Comparison of ENCODE assay signal across 21 mouse cellular contexts in the genomic region with DNA sequence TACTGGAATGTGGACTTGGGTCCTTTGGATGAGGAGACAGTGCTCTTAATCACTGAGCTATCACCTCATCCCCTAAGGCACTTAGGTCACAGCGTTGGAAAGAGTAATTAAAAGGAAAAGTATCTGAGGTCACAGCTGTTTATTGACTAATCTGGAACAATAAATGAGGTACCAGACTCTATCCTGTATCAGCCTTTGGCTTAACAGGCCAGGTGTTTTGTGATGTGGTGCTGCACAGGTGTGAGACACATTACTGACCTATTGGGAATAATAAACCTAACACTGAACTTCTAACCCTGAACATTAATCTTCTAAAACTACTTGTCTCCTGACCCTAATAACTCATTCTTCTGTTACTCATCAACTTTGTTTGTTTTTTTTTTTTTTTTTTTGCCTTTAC. TPM values are rescaled to one million over a fixed set of nuclear protein-coding genes. Genes with fewer than 3 reads are reported as not detected.
DNase-seq lines count a peak whose midpoint lies in the region; ATAC-seq and TF ChIP-seq lines count a peak whose summit lies in the region.
"Had no signal": no experiment of that assay in that cellular context is flagged by ENCODE, and none has a peak within 500 bp of the region (broad histone marks: within the 10 kb centered on the region; RNA-seq: fewer than 3 reads in every experiment).

No protein-coding gene starts in this region.

- no peaks in the 10 kb centered on the region for H3K27me3 ChIP-seq in intestine, postnatal 0 days (replicated peaks; ENCODE audit: control insufficient read depth, insufficient read depth, low read length)
- no peaks in the 10 kb centered on the region for H3K27me3 ChIP-seq in intestine, embryonic 16.5 days (replicated peaks; ENCODE audit: control insufficient read depth, insufficient read depth, low read length)
- H3K27me3 ChIP-seq: embryonic facial prominence, embryonic 13.5 days; embryonic facial prominence, embryonic 15.5 days; forebrain, embryonic 12.5 days had no signal

- WGBS in intestine, postnatal 0 days = 24% methylated on average over 1 of the region's 1 CpGs
- WGBS in intestine, embryonic 16.5 days = 29% methylated on average over 1 of the region's 1 CpGs

- H3K9ac ChIP-seq in intestine, postnatal 0 days (ENCODE audit: low read depth, low read length) = no peak overlapping the region
- no peak overlapping the region for H3K9ac ChIP-seq in intestine, embryonic 16.5 days (ENCODE audit: low read depth, low read length)
- H3K9ac ChIP-seq: embryonic facial prominence, embryonic 13.5 days; embryonic facial prominence, embryonic 15.5 days; forebrain, embryonic 12.5 days had no signal

- H3K4me3 ChIP-seq in intestine, postnatal 0 days (ENCODE audit: low read depth, low read length) = no peak overlapping the region
- H3K4me3 ChIP-seq in intestine, embryonic 16.5 days (ENCODE audit: low read length) = no peak overlapping the region
- H3K4me3 ChIP-seq: embryonic facial prominence, embryonic 13.5 days; embryonic facial prominence, embryonic 15.5 days; erythroblast, embryonic 14.5 days; forebrain, embryonic 10.5 days; forebrain, embryonic 12.5 days had no signal

- H3K9me3 ChIP-seq in intestine, postnatal 0 days (ENCODE audit: control insufficient read depth) = no peaks in the 10 kb centered on the region
- H3K9me3 ChIP-seq in intestine, embryonic 16.5 days (ENCODE audit: control insufficient read depth, low read length) = no peaks in the 10 kb centered on the region
- H3K9me3 ChIP-seq: embryonic facial prominence, embryonic 13.5 days; embryonic facial prominence, embryonic 15.5 days; forebrain, embryonic 10.5 days; forebrain, embryonic 12.5 days had no signal

- no peak for TF ChIP-seq CTCF in intestine, postnatal 0 days (IDR thresholded peaks at IDR 0.05; ENCODE audit: low read depth)

- H3K27ac ChIP-seq in intestine, postnatal 0 days (ENCODE audit: low read depth, low read length) = no peak overlapping the region
- no peak overlapping the region for H3K27ac ChIP-seq in intestine, embryonic 16.5 days (ENCODE audit: low read length)
- H3K27ac ChIP-seq: embryonic facial prominence, embryonic 13.5 days; embryonic facial prominence, embryonic 15.5 days; forebrain, embryonic 10.5 days; forebrain, embryonic 12.5 days had no signal

- H3K36me3 ChIP-seq in intestine, postnatal 0 days (ENCODE audit: control insufficient read depth, insufficient read depth) = no peaks in the 10 kb centered on the region
- H3K36me3 ChIP-seq in intestine, embryonic 16.5 days (ENCODE audit: control insufficient read depth, insufficient read depth, low read length) = no peaks in the 10 kb centered on the region
- H3K36me3 ChIP-seq: embryonic facial prominence, embryonic 13.5 days; embryonic facial prominence, embryonic 15.5 days; forebrain, embryonic 10.5 days; forebrain, embryonic 12.5 days had no signal

- H3K4me1 ChIP-seq in intestine, postnatal 0 days (replicated peaks; ENCODE audit: control insufficient read depth, insufficient read depth, low read length) = no peaks in the 10 kb centered on the region
- peaks cover 5% of the 10 kb centered on the region; the same call in 1 of the 2 replicates for H3K4me1 ChIP-seq in intestine, embryonic 16.5 days (ENCODE audit: control insufficient read depth, insufficient read depth, low read length)
- H3K4me1 ChIP-seq: embryonic facial prominence, embryonic 13.5 days; embryonic facial prominence, embryonic 15.5 days had no signal

- peak; percentile 45 for DNase-seq in kidney, adult 9 months
- DNase-seq in kidney, adult 8-10 months = no peak
- DNase-seq: adrenal gland, adult 2 months; adrenal gland, postnatal 10 days; adrenal gland, postnatal 25 days; cerebellum, adult 11 months; cerebellum, adult 18-20 months; cerebellum, adult 8-10 months; cerebellum, adult 9-11 months; cerebellum, postnatal 14 days; cerebellum, postnatal 36 days; embryo, embryonic 11 days had no signal

- peak; percentile 79 for ATAC-seq in intestine, postnatal 0 days
- ATAC-seq in intestine, embryonic 16.5 days = no peak
- ATAC-seq: forebrain, embryonic 14.5 days; forebrain, embryonic 16.5 days had no signal

- H3K4me2 ChIP-seq in intestine, postnatal 0 days (replicated peaks; ENCODE audit: low read depth) = no peak overlapping the region
- no peak overlapping the region for H3K4me2 ChIP-seq in intestine, embryonic 16.5 days (ENCODE audit: low read depth, low read length)
- H3K4me2 ChIP-seq: embryonic facial prominence, embryonic 13.5 days; embryonic facial prominence, embryonic 15.5 days; forebrain, embryonic 12.5 days had no signal

RNA-seq across cellular contexts. Expression of gene Vcl, which starts 33.3 kb away (rescaled TPM):
- 33.8 and 33.9 TPM in 2 replicates for polyA plus RNA-seq in intestine, postnatal 0 days (2015; fragmentation: Nextera tagmentation; extraction: Ambion mirVana)
- polyA plus RNA-seq in intestine, embryonic 16.5 days (2015; fragmentation: Nextera tagmentation; extraction: Ambion mirVana) = 51.5 and 56.0 TPM in 2 replicates
